Mouse (Mus musculus): ENCODE measurements around the gene Pkn2.

The Pkn2 gene
- long read RNA-seq, experiment 1, full-length matches to known transcripts = 2 of 53 reads
- long read RNA-seq, experiment 1, partial matches to known transcripts = 49 of 53 reads
- long read RNA-seq, experiment 1, other reads (novel, unspliced or antisense) = 2 of 53 reads
- long read RNA-seq, experiment 2, full-length matches to known transcripts = 5 of 77 reads
- long read RNA-seq, experiment 2, partial matches to known transcripts = 69 of 77 reads
- long read RNA-seq, experiment 2, other reads (novel, unspliced or antisense) = 3 of 77 reads

- intact Hi-C loops (cut with DNase I) = no loop called here
Observed at GRCm38 (mm10) chr3:142881872-142882623, at the start of gene Pkn2. Pkn2 (minus strand) TSS chr3:142882004.

DNA sequence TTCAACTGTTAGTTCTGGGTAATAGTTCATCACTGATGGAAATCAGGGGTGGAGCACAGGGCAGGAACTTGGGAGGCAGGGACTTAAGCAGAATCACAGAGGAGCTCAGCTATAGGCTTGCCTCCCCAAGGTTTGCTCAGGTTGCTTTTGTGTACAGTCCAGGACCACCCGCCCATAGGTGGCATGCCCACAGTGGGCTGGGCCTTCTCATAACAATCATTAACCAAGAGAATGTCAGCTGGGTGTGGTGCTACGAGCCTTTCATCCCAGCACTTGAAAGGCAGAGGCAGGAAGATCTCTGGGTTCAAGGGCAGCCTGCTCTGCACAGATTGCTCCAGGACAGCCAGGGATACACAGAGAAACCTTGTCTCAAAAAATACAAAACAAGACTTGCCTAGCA is 48.1 kb upstream of the Pkn2 start:
- intact Hi-C loops (cut with DNase I) = loop anchor here (10.0 kb wide), 2 partner anchors 115 to 155 kb away; no protein-coding TSS in a partner anchor

DNA sequence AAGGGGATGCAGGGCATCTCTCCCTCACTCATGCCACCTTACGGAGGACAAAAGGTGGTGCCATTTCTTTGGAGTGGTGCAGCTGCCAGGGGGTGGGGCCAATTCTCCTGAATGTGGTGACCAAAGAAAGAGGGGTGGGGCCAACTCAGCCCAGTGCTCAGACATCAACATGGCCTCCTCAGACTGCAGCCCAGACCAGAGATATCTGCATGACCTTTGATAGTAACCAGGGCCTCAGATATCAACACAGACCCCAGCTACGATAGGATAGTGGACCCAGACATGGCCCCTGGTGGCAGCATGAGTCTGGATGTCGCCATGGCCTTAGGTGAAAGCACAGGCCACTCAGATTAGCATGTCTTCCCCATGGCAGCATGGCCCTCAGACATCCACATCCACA is 45.5 kb upstream of the Pkn2 start:
- intact Hi-C loops (cut with DNase I) = loop anchor here (10.0 kb wide), 2 partner anchors 113 to 153 kb away; no protein-coding TSS in a partner anchor

DNA sequence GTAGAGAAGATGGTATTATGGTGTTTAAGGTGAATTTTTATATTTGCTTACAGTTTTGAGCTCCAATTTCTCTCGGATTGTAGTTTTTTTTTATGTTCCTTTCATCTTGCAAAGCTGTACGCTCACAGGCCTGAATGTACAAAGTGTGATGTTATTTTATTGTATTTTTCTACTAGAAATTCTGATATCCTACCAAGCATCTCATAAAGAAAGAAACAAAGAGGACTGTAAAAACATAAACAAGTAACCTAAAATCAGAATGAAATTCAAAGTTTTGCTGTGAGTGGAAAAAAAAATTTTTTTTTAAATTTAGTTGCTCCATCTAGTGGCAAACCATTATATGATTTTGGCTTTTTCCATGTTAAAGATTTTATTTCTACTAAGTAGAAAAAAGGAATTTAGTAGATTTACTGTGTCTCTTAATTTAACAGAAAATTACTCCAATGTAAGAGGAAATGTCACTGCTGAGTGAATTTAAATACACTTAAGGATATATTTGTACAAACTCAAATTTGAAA is 43.1 kb upstream of the Pkn2 start:
- intact Hi-C loops (cut with DNase I) = loop anchor here (10.0 kb wide), 2 partner anchors 110 to 150 kb away; no protein-coding TSS in a partner anchor

DNA sequence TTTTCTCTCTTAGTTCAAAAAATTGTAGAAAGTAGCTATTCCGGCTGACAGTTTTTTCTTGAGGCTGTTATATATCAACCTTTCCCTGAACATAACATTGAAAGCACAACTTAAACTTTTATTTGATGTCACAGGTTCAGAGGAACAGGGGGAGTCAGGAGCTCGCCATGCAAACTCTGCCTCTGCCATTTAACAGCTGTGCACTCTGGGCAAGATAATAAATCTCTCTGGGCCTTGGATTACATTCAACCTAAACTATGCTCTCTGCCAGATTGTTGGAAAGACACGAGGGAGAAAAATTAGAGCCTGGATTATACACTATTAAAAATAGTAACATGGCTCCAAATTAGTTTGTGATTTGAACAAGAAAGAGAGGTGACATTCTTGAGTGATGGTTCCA is 37.3 kb upstream of the Pkn2 start:
- intact Hi-C loops (cut with DNase I) = no loop called here

DNA sequence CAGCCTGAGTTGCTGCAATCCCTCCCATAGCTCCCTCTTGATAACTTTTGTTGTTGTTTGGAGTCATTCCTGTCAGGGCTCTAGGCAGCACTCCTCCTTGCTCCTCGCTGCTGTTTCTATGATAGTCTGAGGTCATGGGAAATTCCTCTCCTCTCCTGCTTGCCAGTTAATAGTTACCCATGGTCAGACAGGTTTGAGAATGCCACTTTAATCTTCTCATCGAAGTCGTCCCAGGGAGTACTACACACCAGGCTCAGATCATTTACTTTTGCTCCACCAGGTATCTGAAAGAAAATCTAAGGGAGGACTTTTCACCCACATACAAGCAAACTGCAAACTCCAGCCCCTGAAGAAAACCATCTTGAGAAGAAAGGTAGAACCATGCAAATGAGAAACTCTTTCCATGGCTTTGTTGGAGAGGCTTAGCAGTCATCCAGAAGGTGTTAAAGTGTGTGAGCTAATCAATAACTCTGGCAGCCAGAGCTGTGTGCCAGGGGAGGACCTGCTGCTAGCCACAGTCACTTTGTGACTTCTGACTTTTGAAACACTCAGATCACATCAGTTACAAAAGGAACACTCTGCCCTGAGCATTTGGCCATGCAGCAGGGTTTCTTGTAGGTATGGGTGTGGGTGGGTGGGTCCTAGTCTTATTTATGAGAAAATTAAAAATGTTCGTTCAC is 36.1 kb upstream of the Pkn2 start:
- intact Hi-C loops (cut with DNase I) = no loop called here

DNA sequence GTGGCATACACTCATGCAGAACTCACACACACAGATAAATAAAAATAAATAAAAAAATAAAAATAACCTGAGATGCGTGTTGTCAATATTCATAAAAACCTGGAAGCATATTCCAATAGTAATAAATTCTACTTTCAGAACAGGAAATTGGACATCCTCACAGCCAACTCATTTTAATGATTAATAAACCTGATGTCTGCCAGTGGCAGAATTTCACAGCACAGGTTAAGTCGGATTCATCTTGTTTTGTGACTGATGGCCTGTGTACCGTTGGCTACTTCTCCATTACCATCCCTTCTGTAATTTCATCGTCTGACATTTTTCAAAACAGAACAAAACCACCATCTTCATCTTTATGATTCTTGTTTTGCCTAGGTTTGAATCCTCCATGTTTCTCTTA is 35.4 kb upstream of the Pkn2 start:
- intact Hi-C loops (cut with DNase I) = no loop called here

GRCm38 (mm10) chr3:142913295-142913694 is 31.5 kb upstream of the Pkn2 start:
- intact Hi-C loops (cut with DNase I) = no loop called here

DNA sequence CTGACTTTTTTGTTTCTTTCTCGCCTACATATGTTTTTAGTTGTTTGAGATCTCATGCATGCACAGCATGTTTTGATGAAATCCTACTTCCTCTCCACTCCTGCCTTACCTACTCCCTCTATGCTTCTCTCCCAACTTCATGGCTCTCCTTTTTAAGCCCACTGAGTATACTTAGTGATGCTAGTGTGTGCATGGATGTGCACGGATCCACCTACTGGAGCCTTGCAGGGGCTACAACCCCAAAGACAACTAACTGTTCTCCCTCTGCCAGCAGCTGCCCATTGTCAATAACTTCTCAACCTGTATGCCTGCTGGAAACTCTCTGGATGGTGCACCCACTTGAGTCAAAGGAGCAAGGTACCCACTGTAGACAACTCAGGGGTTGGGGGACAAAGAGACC is 17.9 kb upstream of the Pkn2 start:
- intact Hi-C loops (cut with DNase I) = no loop called here

GRCm38 (mm10) chr3:142898949-142899396 is 17.2 kb upstream of the Pkn2 start:
- intact Hi-C loops (cut with DNase I) = no loop called here

GRCm38 (mm10) chr3:142890442-142890841 is 8.6 kb upstream of the Pkn2 start:
- intact Hi-C loops (cut with DNase I) = no loop called here

DNA sequence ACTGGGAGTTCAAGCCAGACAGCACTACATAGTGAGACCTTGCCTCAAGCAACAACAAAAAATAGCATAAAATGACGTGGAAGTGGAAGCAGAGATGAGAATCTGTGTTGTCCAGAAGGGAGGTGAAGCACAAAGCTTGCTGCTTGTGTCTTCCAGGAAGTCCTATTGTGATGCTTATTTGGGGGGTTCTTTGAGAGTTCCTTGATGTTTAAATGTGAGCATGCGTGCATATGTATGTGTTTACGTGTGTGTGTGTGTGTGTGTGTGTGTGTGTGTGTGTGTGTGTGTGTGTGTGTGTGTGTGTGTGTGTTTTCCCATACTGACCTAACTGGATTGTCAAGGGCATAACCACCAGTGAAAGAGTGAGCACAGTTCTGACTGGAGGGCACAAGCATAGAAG is 5.2 kb upstream of the Pkn2 start:
- intact Hi-C loops (cut with DNase I) = no loop called here

DNA sequence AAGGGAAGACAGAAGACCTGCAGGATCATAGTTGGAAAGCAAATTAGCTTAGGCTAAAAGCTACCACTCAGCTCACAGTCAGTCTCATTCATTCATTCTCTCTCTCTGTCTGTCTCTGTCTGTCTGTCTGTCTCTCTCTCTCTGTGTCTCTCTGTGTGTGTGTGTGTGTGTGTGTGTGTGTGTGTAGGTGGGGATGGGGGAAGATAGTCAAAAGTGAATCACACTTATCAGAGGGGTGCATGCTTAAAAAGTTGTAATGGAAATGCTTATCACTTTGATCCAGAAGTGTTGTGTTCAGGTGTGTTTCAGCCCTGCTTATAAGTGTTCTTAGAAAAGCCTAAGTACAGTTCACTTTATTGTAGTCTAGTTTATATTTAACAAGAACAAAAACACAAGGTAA is 2.8 kb upstream of the Pkn2 start:
- intact Hi-C loops (cut with DNase I) = no loop called here

DNA sequence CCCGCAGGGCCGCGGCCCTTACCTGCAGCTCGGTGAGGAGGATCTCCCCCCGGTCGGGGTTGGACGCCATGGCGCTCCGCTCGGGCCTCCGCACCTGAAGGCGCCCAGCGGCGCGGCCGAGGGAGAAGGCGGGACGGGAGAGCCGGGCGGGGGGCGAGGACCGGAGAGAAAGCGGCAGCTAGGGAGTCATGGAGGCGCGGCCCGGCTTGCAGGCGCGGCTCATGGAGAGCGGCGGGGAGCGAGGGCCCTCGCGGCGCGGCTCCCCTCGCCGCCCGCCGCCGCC is 274 bp downstream of the Pkn2 start:
- intact Hi-C loops (cut with DNase I) = no loop called here

- intact Hi-C loops (cut with DNase I) = no loop called here
Observed at GRCm38 (mm10) chr3:142880790-142881588, 815 bp downstream of the Pkn2 start.

- intact Hi-C loops (cut with DNase I) = no loop called here
Observed at GRCm38 (mm10) chr3:142863236-142863635, 18.6 kb downstream of the Pkn2 start.

DNA sequence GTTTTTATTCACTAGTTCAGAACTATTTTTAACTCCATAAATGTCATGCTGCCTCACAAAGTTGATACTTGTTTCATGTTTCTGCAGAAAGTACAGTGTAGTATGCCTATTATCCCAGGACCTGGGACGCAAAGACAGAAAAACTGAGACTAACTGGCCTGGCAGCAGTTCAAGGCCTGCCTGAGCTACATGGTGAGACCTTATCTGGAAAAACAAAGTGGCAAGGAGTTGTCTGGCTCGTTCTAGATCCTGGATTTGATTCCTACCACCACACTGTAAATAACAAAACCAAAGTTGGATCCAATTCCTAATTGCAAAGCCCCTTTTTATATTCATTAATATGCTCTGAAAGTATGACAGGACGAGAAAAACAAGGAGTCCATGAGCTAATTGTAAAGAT is 25.0 kb downstream of the Pkn2 start:
- intact Hi-C loops (cut with DNase I) = no loop called here

DNA sequence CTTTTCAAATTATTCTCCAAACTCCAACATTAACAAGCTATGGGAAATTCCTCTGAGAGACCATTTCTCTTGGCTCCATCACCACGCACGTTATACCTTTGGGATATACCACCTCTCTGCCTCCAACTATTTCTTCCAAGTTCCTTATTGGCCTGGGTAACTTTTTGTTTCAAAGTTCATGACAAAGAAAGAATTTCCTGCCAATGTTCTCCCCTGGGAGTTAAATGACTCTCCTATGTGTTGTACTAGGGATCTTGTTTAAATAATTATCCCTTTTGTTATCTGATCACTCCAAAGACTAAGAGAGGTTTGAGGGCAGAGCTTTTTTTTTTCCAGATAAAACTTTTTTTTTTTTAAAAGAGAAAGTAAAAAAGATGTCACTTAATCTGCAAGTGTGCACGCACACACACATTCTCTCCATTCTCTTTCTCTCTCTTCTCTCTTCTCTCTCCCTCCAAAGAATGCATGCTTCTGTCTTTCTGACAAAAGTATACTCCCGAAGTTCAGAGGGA is 25.8 kb downstream of the Pkn2 start:
- intact Hi-C loops (cut with DNase I) = no loop called here

DNA sequence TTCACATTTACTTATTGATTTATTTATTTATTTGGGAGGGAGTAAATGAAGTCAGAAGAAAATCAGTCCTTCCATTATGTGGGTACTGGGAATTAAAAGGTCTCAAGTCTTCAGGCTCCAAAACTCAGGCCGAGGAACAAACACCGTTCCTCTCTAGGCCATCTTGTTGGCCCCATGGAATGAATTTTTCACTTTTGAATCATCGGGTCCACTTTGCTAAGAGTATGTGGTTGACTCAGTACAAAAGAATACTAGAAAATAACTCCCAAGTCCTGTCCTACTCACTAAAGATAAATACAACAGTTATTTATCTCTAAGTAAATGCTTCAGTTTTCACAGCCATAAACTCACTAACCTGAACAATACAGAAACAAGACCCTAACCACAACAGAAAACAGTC is 28.9 kb downstream of the Pkn2 start:
- intact Hi-C loops (cut with DNase I) = no loop called here

DNA sequence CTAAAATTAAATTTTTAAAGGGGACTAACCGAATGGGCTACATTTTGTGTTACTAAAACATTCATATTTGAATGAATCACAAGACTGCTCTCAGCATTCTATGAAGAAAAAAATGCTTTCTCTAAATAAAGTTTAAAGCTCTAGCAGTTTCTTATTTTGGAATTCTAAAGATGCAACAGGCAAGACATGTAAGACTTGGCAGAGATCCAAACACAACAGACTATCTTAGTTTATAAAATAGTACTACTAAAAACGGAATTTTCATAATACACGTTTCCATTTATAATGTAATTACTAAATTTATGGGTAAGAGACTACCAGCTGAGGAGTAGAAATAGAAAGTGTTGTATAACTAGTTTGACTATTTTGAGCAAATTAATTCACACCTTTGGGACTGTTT is 30.2 kb downstream of the Pkn2 start:
- intact Hi-C loops (cut with DNase I) = no loop called here

DNA sequence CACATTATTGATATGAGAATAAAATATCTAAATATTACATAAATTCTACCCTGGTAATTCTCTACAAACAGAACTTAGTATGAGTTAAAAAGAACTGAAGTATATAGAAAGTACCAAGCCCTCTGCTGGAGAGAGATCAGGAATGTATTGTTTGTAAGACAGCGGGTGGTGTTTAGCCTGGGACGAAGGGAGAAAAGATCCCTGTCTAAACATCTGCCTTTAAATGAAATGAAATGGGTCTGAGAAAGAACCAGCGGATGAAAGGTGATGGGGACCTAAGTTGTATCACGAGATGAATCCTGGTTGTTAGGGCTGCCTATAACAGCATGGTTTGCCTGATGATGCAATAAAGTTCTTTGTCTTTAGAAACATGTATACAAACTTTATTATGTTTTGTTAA is 41.8 kb downstream of the Pkn2 start:
- intact Hi-C loops (cut with DNase I) = no loop called here

Data from adrenal gland (tissue).